Mouse (Mus musculus) testis, adult 2 months (tissue): ENCODE data around the gene 2200002D01Rik.

Experiments used
- CTCF ChIP-seq: fragments of 200-500 bp; IDR thresholded peaks from 2 replicates; pipeline ENCODE4 v1.5.1; 2012; ENCODE audit warnings: low read depth, mild to moderate bottlenecking, inconsistent platforms, low read length, moderate library complexity; ENCODE audit not compliant: control insufficient read depth, insufficient read depth, insufficient replicate concordance
- POLR2A ChIP-seq: fragments of 200-500 bp; IDR thresholded peaks from 2 replicates; pipeline ENCODE4 v1.6.1; 2012; ENCODE audit warnings: low read depth, mild to moderate bottlenecking, inconsistent platforms, low read length, moderate library complexity; ENCODE audit not compliant: control insufficient read depth

DNA sequence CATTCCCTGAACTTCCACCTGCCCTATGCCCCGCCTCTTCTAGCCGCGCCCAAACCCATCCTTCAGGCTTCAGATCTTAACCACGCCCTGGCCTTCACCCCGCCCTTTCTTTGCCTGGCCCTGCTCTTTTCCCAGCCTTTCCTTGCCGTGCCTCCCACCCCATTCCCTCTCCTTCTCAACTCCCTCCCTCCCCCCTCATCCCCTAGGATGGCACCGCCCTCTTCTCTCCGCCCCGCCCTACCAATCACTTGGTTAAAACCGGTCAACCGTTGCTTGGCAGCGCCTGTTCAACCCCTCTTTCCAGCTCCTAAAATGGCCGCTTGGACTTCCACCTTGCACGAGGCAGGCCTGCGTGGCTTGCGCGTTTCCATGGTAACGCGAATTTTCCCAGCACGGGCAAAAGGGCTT lies 34.6 kb downstream of the 2200002D01Rik start, which contains the start of gene Catsperg1:
- TF ChIP-seq POLR2A (no peak; the same call in 1 of the 2 replicates), CTCF (no peak)
